Mouse (Mus musculus) lung, postnatal 0 days (tissue): Measurements from ENCODE around the gene Rpap3. TPM values are rescaled to one million over a fixed set of nuclear protein-coding genes. Genes with fewer than 3 reads are reported as not detected.

Experiments
- ATAC-seq: fragments of 200-750 bp; cut with Nextera tagmentation; 2 replicates; pipeline ENCODE4 v1.8.0; 2017; ENCODE audit warnings: moderate library complexity
- DNase-seq: peaks from one replicate; pipeline ENCODE4 v3.0.0-alpha.2; 2016; ENCODE audit warnings: low spot score
- H3K27ac ChIP-seq: fragments of 300-500 bp; sonication (generic); 2 replicates; pipeline ENCODE4 v1.5.1; 2014; ENCODE audit warnings: antibody characterized with exemption, mild to moderate bottlenecking, low read length, mixed read lengths
- H3K27me3 ChIP-seq: fragments of 300-500 bp; sonication (generic); replicated peaks from 2 replicates; pipeline ENCODE4 v1.6.1; 2014; ENCODE audit warnings: low read length, mixed read lengths; ENCODE audit not compliant: insufficient read depth
- H3K36me3 ChIP-seq: fragments of 300-500 bp; sonication (generic); 2 replicates; pipeline ENCODE4 v1.6.1; 2014; ENCODE audit warnings: low read length, mixed read lengths; ENCODE audit not compliant: insufficient read depth
- H3K4me1 ChIP-seq: fragments of 300-500 bp; sonication (generic); 2 replicates; pipeline ENCODE4 v1.6.1; 2014; ENCODE audit warnings: antibody characterized with exemption, low read depth, low read length, mixed read lengths; ENCODE audit not compliant: insufficient read depth
- H3K4me2 ChIP-seq: fragments of 300-500 bp; sonication (generic); replicated peaks from 2 replicates; pipeline ENCODE4 v1.6.1; 2014; ENCODE audit warnings: low read depth, mild to moderate bottlenecking, low read length, moderate library complexity, mixed read lengths
- H3K4me3 ChIP-seq: fragments of 300-500 bp; sonication (generic); 2 replicates; pipeline ENCODE4 v1.5.1; 2014; ENCODE audit warnings: low read depth, low read length
- H3K9ac ChIP-seq: fragments of 300-500 bp; sonication (generic); replicated peaks from 2 replicates; pipeline ENCODE4 v1.6.1; 2014; ENCODE audit warnings: low read depth, mild to moderate bottlenecking
- H3K9me3 ChIP-seq: fragments of 300-500 bp; sonication (generic); 2 replicates; pipeline ENCODE4 v1.6.1; 2016; ENCODE audit warnings: low read length, mixed read lengths
- CTCF ChIP-seq: IDR thresholded peaks from 2 replicates; pipeline ENCODE4 v1.5.1; 2016; ENCODE audit warnings: antibody characterized with exemption, mild to moderate bottlenecking
- EP300 ChIP-seq: IDR thresholded peaks from 2 replicates; pipeline ENCODE4 v1.6.1; 2016; ENCODE audit warnings: antibody characterized with exemption, mild to moderate bottlenecking, control low read depth
- WGBS: fragments of 180-500 bp; shearing (Covaris S2); extraction: QIAGEN DNeasy Blood & Tissue Kit; methylation state at CpG from one replicate; pipeline ENCODE4 v1.1.7; 2014; 5-methylcytosine and 5-hydroxymethylcytosine counted together
- polyA plus RNA-seq: library from polyadenylated mRNA; unstranded; fragments of >200 nt; fragmentation: Nextera tagmentation; extraction: Ambion mirVana; gene quantifications from 2 replicates; pipeline ENCODE4 v1.2.1, GENCODE M21; 2015

The Rpap3 gene
- polyA plus RNA-seq, 1 experiment from 2014 or later = 14.3 TPM

- Histone ChIP-seq H3K4me3 (no peak overlapping the region), H3K27me3 (no peaks in the 10 kb centered on the region), H3K9me3 (no peaks in the 10 kb centered on the region), H3K9ac (no peak overlapping the region), H3K36me3 (no peaks in the 10 kb centered on the region), H3K4me1 (no peaks in the 10 kb centered on the region), H3K27ac (no peak overlapping the region), H3K4me2 (no peak overlapping the region)
- TF ChIP-seq CTCF = no peak
- no peak for TF ChIP-seq EP300
- no peak for ATAC-seq
- WGBS = 87% methylated on average over 18 of the region's 18 CpGs
- DNase-seq = no peak
Observed at GRCm38 (mm10) chr15:97648176-97648575, 57.4 kb downstream of the Rpap3 start.

GRCm38 (mm10) chr15:97646426-97646825, 59.2 kb downstream of the Rpap3 start:
- ATAC-seq (no peak), DNase-seq (no peak)
- Histone ChIP-seq H3K9ac (no peak overlapping the region), H3K27me3 (no peaks in the 10 kb centered on the region), H3K9me3 (no peaks in the 10 kb centered on the region), H3K27ac (no peak overlapping the region), H3K4me1 (no peaks in the 10 kb centered on the region), H3K4me3 (no peak overlapping the region), H3K36me3 (no peaks in the 10 kb centered on the region), H3K4me2 (no peak overlapping the region)
- 44% methylated on average over 7 of the region's 7 CpGs for WGBS
- TF ChIP-seq EP300 = no peak
- no peak for TF ChIP-seq CTCF

- Histone ChIP-seq H3K4me1 (no peaks in the 10 kb centered on the region), H3K27ac (no peak overlapping the region)
Observed at GRCm38 (mm10) chr15:97643986-97644385, 61.6 kb downstream of the Rpap3 start.

More at GRCm38 (mm10) chr15:97643986-97644385, 61.6 kb downstream of the Rpap3 start:
- Histone ChIP-seq H3K4me3 (no peak overlapping the region), H3K27me3 (no peaks in the 10 kb centered on the region), H3K9ac (no peak overlapping the region), H3K9me3 (peaks cover 3% of the 10 kb centered on the region; the same call in 1 of the 2 replicates), H3K4me2 (no peak overlapping the region), H3K36me3 (no peaks in the 10 kb centered on the region)
- DNase-seq (no peak), ATAC-seq (no peak)
- WGBS = 72% methylated on average over 4 of the region's 4 CpGs
- TF ChIP-seq EP300 = no peak
- no peak for TF ChIP-seq CTCF

Other genes with a start within 250 kb of the Rpap3 start
- gene Endou, start 25.5 kb upstream of the Rpap3 start, polyA plus RNA-seq = 2.1 and 2.9 TPM in 2 replicates
- 18.7 and 25.5 TPM in 2 replicates for gene Rapgef3, start 62.1 kb upstream of the Rpap3 start, polyA plus RNA-seq
- 69.5 and 75.7 TPM in 2 replicates for gene Slc48a1, start 72.7 kb upstream of the Rpap3 start, polyA plus RNA-seq
- 43.2 and 52.1 TPM in 2 replicates for gene Hdac7, start 138.7 kb upstream of the Rpap3 start, polyA plus RNA-seq
- gene Vdr, start 204.8 kb upstream of the Rpap3 start, polyA plus RNA-seq = 2.6 TPM in 2 replicates